ENCODE assay signal across 9 mouse cellular contexts in the genomic region with DNA sequence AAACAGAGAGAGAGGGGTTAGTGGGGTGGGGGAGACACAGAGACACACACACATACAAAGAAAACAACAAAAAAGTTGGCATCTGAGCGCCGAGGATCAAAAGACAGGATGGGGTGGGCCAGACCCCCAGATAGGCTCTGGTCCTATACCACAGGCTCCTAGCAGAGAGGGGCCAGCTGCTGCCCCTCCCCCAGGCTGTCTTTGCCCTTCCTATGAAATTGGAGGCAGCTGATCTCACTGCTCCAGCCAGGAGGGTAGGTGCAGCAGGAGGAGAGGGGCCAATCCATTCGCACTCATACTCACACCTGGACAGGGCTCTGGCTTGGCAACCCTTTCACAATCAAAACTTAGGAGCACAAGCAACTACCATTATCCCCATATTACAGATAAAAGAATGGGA. TPM values are rescaled to one million over a fixed set of nuclear protein-coding genes. Genes with fewer than 3 reads are reported as not detected.
DNase-seq lines count a peak whose midpoint lies in the region; ATAC-seq and TF ChIP-seq lines count a peak whose summit lies in the region.
"Had no signal": no experiment of that assay in that cellular context is flagged by ENCODE, and none has a peak within 500 bp of the region (broad histone marks: within the 10 kb centered on the region; RNA-seq: fewer than 3 reads in every experiment).

No protein-coding gene starts in this region.

- peak overlapping the region; percentile 84 for H3K27ac ChIP-seq in kidney, postnatal 0 days
- H3K27ac ChIP-seq in embryonic facial prominence, embryonic 11.5 days (replicated peaks; ENCODE audit: low read depth, low read length), result peak overlapping the region; percentile 63
- peak overlapping the region; percentile 85 for H3K27ac ChIP-seq in hindbrain, postnatal 0 days

- H3K4me3 ChIP-seq in kidney, postnatal 0 days (replicated peaks; ENCODE audit: low read depth, low read length), result peak overlapping the region; percentile 13
- peak overlapping the region; percentile 29 for H3K4me3 ChIP-seq in embryonic facial prominence, embryonic 11.5 days (ENCODE audit: low read depth, low read length)
- H3K4me3 ChIP-seq in hindbrain, postnatal 0 days (ENCODE audit: low read length), result peak overlapping the region; percentile 39
- peak overlapping the region; percentile 32 for H3K4me3 ChIP-seq in myocyte

- no peaks in the 10 kb centered on the region for H3K36me3 ChIP-seq in kidney, postnatal 0 days (ENCODE audit: insufficient read depth, low read length)
- no peaks in the 10 kb centered on the region for H3K36me3 ChIP-seq in embryonic facial prominence, embryonic 11.5 days (replicated peaks; ENCODE audit: control insufficient read depth, insufficient read depth, low read depth, low read length)
- no peaks in the 10 kb centered on the region for H3K36me3 ChIP-seq in hindbrain, postnatal 0 days (ENCODE audit: insufficient read depth, low read length)
- H3K36me3 ChIP-seq in myocyte (ENCODE audit: control insufficient read depth, insufficient read depth), result no peaks in the 10 kb centered on the region

- ATAC-seq in kidney, postnatal 0 days (replicated peaks; ENCODE audit: low FRiP score, low read depth), result peak; percentile 11
- 0 out of 2 replicates have a peak, but pooled peaks have one; percentile 1 for ATAC-seq in embryonic facial prominence, embryonic 11.5 days (replicated peaks; ENCODE audit: insufficient number of reproducible peaks, low FRiP score, low TSS enrichment, low read depth)
- ATAC-seq in hindbrain, postnatal 0 days, result no peak

- H3K4me2 ChIP-seq in kidney, postnatal 0 days (ENCODE audit: low read length), result peak overlapping the region; percentile 46
- H3K4me2 ChIP-seq in embryonic facial prominence, embryonic 11.5 days (ENCODE audit: low read depth, low read length), result peak overlapping the region; percentile 57
- peak overlapping the region; percentile 59 for H3K4me2 ChIP-seq in hindbrain, postnatal 0 days (ENCODE audit: low read depth, low read length)
- peak overlapping the region; percentile 89 for H3K4me2 ChIP-seq in myocyte (ENCODE audit: low read depth)

- WGBS in kidney, postnatal 0 days, result 64% methylated on average over 3 of the region's 3 CpGs
- 50% methylated on average over 3 of the region's 3 CpGs for WGBS in embryonic facial prominence, embryonic 11.5 days
- WGBS in hindbrain, postnatal 0 days, result 69% methylated on average over 3 of the region's 3 CpGs

- H3K27me3 ChIP-seq in kidney, postnatal 0 days (ENCODE audit: insufficient read depth, low read length), result no peaks in the 10 kb centered on the region
- H3K27me3 ChIP-seq in embryonic facial prominence, embryonic 11.5 days (ENCODE audit: control insufficient read depth, insufficient read depth, low read length), result no peaks in the 10 kb centered on the region
- H3K27me3 ChIP-seq in hindbrain, postnatal 0 days (ENCODE audit: insufficient read depth, low read length), result no peaks in the 10 kb centered on the region
- H3K27me3 ChIP-seq in myocyte (ENCODE audit: control insufficient read depth, insufficient read depth, insufficient read length), result no peaks in the 10 kb centered on the region

- TF ChIP-seq CTCF in kidney, postnatal 0 days (IDR thresholded peaks at IDR 0.05; ENCODE audit: low read depth), result no peak
- no peak for TF ChIP-seq CTCF in hindbrain, postnatal 0 days (IDR thresholded peaks at IDR 0.05; ENCODE audit: low read depth)

- no peaks in the 10 kb centered on the region for H3K79me2 ChIP-seq in myocyte (ENCODE audit: control insufficient read depth, insufficient read depth)

- no peak for DNase-seq in kidney, postnatal 0 days (ENCODE audit: low spot score)
- DNase-seq in kidney, postnatal 14 days, result no peak
- peak; percentile 33 for DNase-seq in embryonic facial prominence, embryonic 11.5 days (ENCODE audit: low spot score)
- no peak for DNase-seq in hindbrain, postnatal 0 days (ENCODE audit: low spot score)
- DNase-seq in adrenal gland, adult 8-10 months, result no peak
- no peak for DNase-seq in adrenal gland, adult 2 months
- DNase-seq in right cerebral cortex, postnatal 14 days, result no peak

- H3K9ac ChIP-seq in kidney, postnatal 0 days (ENCODE audit: low read depth, low read length), result peak overlapping the region; percentile 40; the same call in 1 of the 2 replicates
- peak overlapping the region; percentile 51; the same call in 1 of the 2 replicates for H3K9ac ChIP-seq in embryonic facial prominence, embryonic 11.5 days (replicated peaks; ENCODE audit: low read length)
- H3K9ac ChIP-seq in hindbrain, postnatal 0 days (replicated peaks; ENCODE audit: low read length), result peak overlapping the region; percentile 40

- TF ChIP-seq POLR2A in myocyte (IDR thresholded peaks at IDR 0.05; ENCODE audit: insufficient read length, low read depth), result no peak

- H3K9me3 ChIP-seq in kidney, postnatal 0 days (replicated peaks; ENCODE audit: low read length), result no peaks in the 10 kb centered on the region
- H3K9me3 ChIP-seq in embryonic facial prominence, embryonic 11.5 days (replicated peaks; ENCODE audit: control insufficient read depth, low read length), result no peaks in the 10 kb centered on the region
- H3K9me3 ChIP-seq in hindbrain, postnatal 0 days (ENCODE audit: low read length), result no peaks in the 10 kb centered on the region

- H3K4me1 ChIP-seq in kidney, postnatal 0 days (replicated peaks; ENCODE audit: insufficient read depth, low read length), result peaks cover 30% of the 10 kb centered on the region
- peaks cover 9% of the 10 kb centered on the region for H3K4me1 ChIP-seq in embryonic facial prominence, embryonic 11.5 days (ENCODE audit: control insufficient read depth, insufficient read depth, low read length)
- peaks cover 22% of the 10 kb centered on the region for H3K4me1 ChIP-seq in hindbrain, postnatal 0 days (ENCODE audit: insufficient read depth, low read length)

- H3ac ChIP-seq in myocyte (ENCODE audit: control insufficient read depth, insufficient read length), result no peak overlapping the region

TF ChIP-seq in myocyte, 11 proteins besides CTCF, POLR2A, EP300 and RAD21:
- no peak for TF ChIP-seq POLR2AphosphoS2 (IDR thresholded peaks at IDR 0.05; ENCODE audit: insufficient read length, low read depth)
- no peak for TF ChIP-seq E2F4 (IDR thresholded peaks at IDR 0.05; ENCODE audit: insufficient read depth)
- peak in 1 of 3 experiments; percentile 31 for TF ChIP-seq MYOG (IDR thresholded peaks at IDR 0.05; ENCODE audit: control insufficient read depth in 1 of 3, insufficient read depth in 1 of 3, insufficient read length in 2 of 3, low read depth in 2 of 3)
- no peak for TF ChIP-seq REST (IDR thresholded peaks at IDR 0.05; ENCODE audit: insufficient read depth, insufficient read length)
- no peak for TF ChIP-seq USF1 (IDR thresholded peaks at IDR 0.05; ENCODE audit: low read depth)

RNA-seq across cellular contexts. Expression of a gene that starts 0.5 kb away (rescaled TPM):
- polyA plus RNA-seq in kidney, postnatal 0 days (2015; fragmentation: Nextera tagmentation; extraction: Ambion mirVana), result 99.3 and 108 TPM in 2 replicates
- polyA plus RNA-seq in embryonic facial prominence, embryonic 11.5 days (2014; fragmentation: Nextera tagmentation; extraction: Ambion mirVana), result 28.7 and 30.5 TPM in 2 replicates
- total RNA-seq in hindbrain, postnatal 0 days (2014; rRNA removed), result 59.7 and 60.8 TPM in 2 replicates
- polyA plus RNA-seq in hindbrain, postnatal 0 days (2015; fragmentation: Nextera tagmentation; extraction: Ambion mirVana), result 59.1 and 61.1 TPM in 2 replicates
- 954 TPM for polyA plus RNA-seq in myocyte (2012; fragmentation: generic; extraction: Trizol)
- 100 to 1,000 TPM in 3 of 4 experiments, 10 to 100 TPM in 1; 88.2 to 134 (median 124) TPM for total RNA-seq in adrenal gland, adult 8-10 months (2022)
- total RNA-seq in adrenal gland, adult 2 months (2021), result 100 to 1,000 TPM in 1 of 2 experiments, 10 to 100 TPM in 1; 78.2 to 158 TPM
- polyA plus RNA-seq in adrenal gland, adult 2 months (2012; rRNA removed), result 170 and 236 TPM in 2 replicates

RNA-seq across cellular contexts. Expression of a gene that starts 22.9 kb away (rescaled TPM):
- polyA plus RNA-seq in kidney, postnatal 0 days (2015; fragmentation: Nextera tagmentation; extraction: Ambion mirVana), result 12.5 and 13.8 TPM in 2 replicates
- polyA plus RNA-seq in embryonic facial prominence, embryonic 11.5 days (2014; fragmentation: Nextera tagmentation; extraction: Ambion mirVana), result 40.1 and 41.0 TPM in 2 replicates
- 52.3 and 54.5 TPM in 2 replicates for total RNA-seq in hindbrain, postnatal 0 days (2014; rRNA removed)
- polyA plus RNA-seq in hindbrain, postnatal 0 days (2015; fragmentation: Nextera tagmentation; extraction: Ambion mirVana), result 13.9 and 15.3 TPM in 2 replicates
- 8.1 TPM for polyA plus RNA-seq in myocyte (2012; fragmentation: generic; extraction: Trizol)
- total RNA-seq in adrenal gland, adult 8-10 months (2022), result 1 to 10 TPM; 2.8 to 4.3 (median 3.9) TPM
- total RNA-seq in adrenal gland, adult 2 months (2021), result 1 to 10 TPM; 2.3 to 3.2 TPM
- 1.7 and 2.1 TPM in 2 replicates for polyA plus RNA-seq in adrenal gland, adult 2 months (2012; rRNA removed)

RNA-seq across cellular contexts. Expression of a gene that starts 38.9 kb away (rescaled TPM):
- 27.4 and 28.9 TPM in 2 replicates for polyA plus RNA-seq in kidney, postnatal 0 days (2015; fragmentation: Nextera tagmentation; extraction: Ambion mirVana)
- 3.7 and 4.0 TPM in 2 replicates for polyA plus RNA-seq in embryonic facial prominence, embryonic 11.5 days (2014; fragmentation: Nextera tagmentation; extraction: Ambion mirVana)
- total RNA-seq in hindbrain, postnatal 0 days (2014; rRNA removed), result not detected in 2 replicates
- polyA plus RNA-seq in hindbrain, postnatal 0 days (2015; fragmentation: Nextera tagmentation; extraction: Ambion mirVana), result 0.44 and 1.3 TPM in 2 replicates
- 0.13 TPM for polyA plus RNA-seq in myocyte (2012; fragmentation: generic; extraction: Trizol)
- total RNA-seq in adrenal gland, adult 8-10 months (2022), result not detected
- total RNA-seq in adrenal gland, adult 2 months (2021), result not detected
- 0.09 and 0.10 TPM in 2 replicates for polyA plus RNA-seq in adrenal gland, adult 2 months (2012; rRNA removed)
- total RNA-seq: hematopoietic stem cell, adult 5-6 weeks had no signal

RNA-seq across cellular contexts. Expression of a gene that starts 43.6 kb away (rescaled TPM):
- polyA plus RNA-seq in kidney, postnatal 0 days (2015; fragmentation: Nextera tagmentation; extraction: Ambion mirVana), result 164 and 173 TPM in 2 replicates
- polyA plus RNA-seq in embryonic facial prominence, embryonic 11.5 days (2014; fragmentation: Nextera tagmentation; extraction: Ambion mirVana), result 77.4 and 82.0 TPM in 2 replicates
- 45.1 and 59.2 TPM in 2 replicates for total RNA-seq in hindbrain, postnatal 0 days (2014; rRNA removed)
- polyA plus RNA-seq in hindbrain, postnatal 0 days (2015; fragmentation: Nextera tagmentation; extraction: Ambion mirVana), result 189 and 198 TPM in 2 replicates
- 165 TPM for polyA plus RNA-seq in myocyte (2012; fragmentation: generic; extraction: Trizol)
- total RNA-seq in adrenal gland, adult 8-10 months (2022), result 100 to 1,000 TPM; 138 to 164 (median 144) TPM
- 100 to 1,000 TPM; 153 to 154 TPM for total RNA-seq in adrenal gland, adult 2 months (2021)
- polyA plus RNA-seq in adrenal gland, adult 2 months (2012; rRNA removed), result 107 and 117 TPM in 2 replicates

RNA-seq across cellular contexts. Expression of a gene that starts 44.3 kb away (rescaled TPM):
- polyA plus RNA-seq in kidney, postnatal 0 days (2015; fragmentation: Nextera tagmentation; extraction: Ambion mirVana), result 35.1 and 35.9 TPM in 2 replicates
- polyA plus RNA-seq in embryonic facial prominence, embryonic 11.5 days (2014; fragmentation: Nextera tagmentation; extraction: Ambion mirVana), result 62.1 and 73.3 TPM in 2 replicates
- total RNA-seq in hindbrain, postnatal 0 days (2014; rRNA removed), result 119 and 131 TPM in 2 replicates
- polyA plus RNA-seq in hindbrain, postnatal 0 days (2015; fragmentation: Nextera tagmentation; extraction: Ambion mirVana), result 29.4 and 29.8 TPM in 2 replicates
- polyA plus RNA-seq in myocyte (2012; fragmentation: generic; extraction: Trizol), result 44.9 TPM
- 10 to 100 TPM; 64.1 to 81.3 (median 66.7) TPM for total RNA-seq in adrenal gland, adult 8-10 months (2022)
- 100 to 1,000 TPM in 1 of 2 experiments, 10 to 100 TPM in 1; 61.1 to 100 TPM for total RNA-seq in adrenal gland, adult 2 months (2021)
- polyA plus RNA-seq in adrenal gland, adult 2 months (2012; rRNA removed), result 77.9 and 96.2 TPM in 2 replicates
